In genomic region chr1:188919946-188920345, GRCm38 (mm10) we compare ENCODE assay signal across 26 mouse cellular contexts.
DNase-seq lines count a peak whose midpoint lies in the region; ATAC-seq and TF ChIP-seq lines count a peak whose summit lies in the region.
"Had no signal": no experiment of that assay in that cellular context is flagged by ENCODE, and none has a peak within 500 bp of the region (broad histone marks: within the 10 kb centered on the region; RNA-seq: fewer than 3 reads in every experiment).

No protein-coding gene starts in this region.

- WGBS in hindbrain, postnatal 0 days: 33% methylated on average over 1 of the region's 1 CpGs
- WGBS in hindbrain, embryonic 10.5 days: 68% methylated on average over 1 of the region's 1 CpGs

- H3K9ac ChIP-seq in hindbrain, postnatal 0 days (replicated peaks; ENCODE audit: low read length): no peak overlapping the region
- H3K9ac ChIP-seq: forebrain, embryonic 15.5 days; heart, embryonic 15.5 days; hindbrain, embryonic 15.5 days; intestine, embryonic 15.5 days; liver, embryonic 13.5 days; lung, embryonic 14.5 days; neural tube, embryonic 15.5 days had no signal

- no peak overlapping the region for H3K4me2 ChIP-seq in hindbrain, postnatal 0 days (ENCODE audit: low read depth, low read length)
- H3K4me2 ChIP-seq: forebrain, embryonic 15.5 days; heart, embryonic 15.5 days; hindbrain, embryonic 15.5 days; intestine, embryonic 15.5 days; liver, embryonic 13.5 days; lung, embryonic 14.5 days; neural tube, embryonic 15.5 days had no signal

- H3K27me3 ChIP-seq in hindbrain, postnatal 0 days (ENCODE audit: insufficient read depth, low read length): no peaks in the 10 kb centered on the region
- H3K27me3 ChIP-seq in hindbrain, embryonic 10.5 days (ENCODE audit: insufficient read depth, poor library complexity, severe bottlenecking): no peaks in the 10 kb centered on the region
- H3K27me3 ChIP-seq: forebrain, embryonic 15.5 days; heart, embryonic 15.5 days; hindbrain, embryonic 15.5 days; intestine, embryonic 15.5 days; liver, embryonic 13.5 days; megakaryocyte, embryonic 14.5 days had no signal

- peak; percentile 6 for DNase-seq in hindbrain, postnatal 0 days (ENCODE audit: low spot score)
- no peak for DNase-seq in hindbrain, embryonic 10.5 days (ENCODE audit: low spot score)
- peak; percentile 4 to 7 for DNase-seq in right cerebral cortex, postnatal 36 days (ENCODE audit: low spot score in 2 of 2)
- DNase-seq in right cerebral cortex, postnatal 25 days: no peak
- peak; percentile 77 for DNase-seq in brain, adult 2 months (ENCODE audit: low read depth, low spot score)
- DNase-seq in telencephalon, adult 2 months (ENCODE audit: low read depth, low spot score): peak; percentile 36
- DNase-seq in layer of hippocampus, adult 11-12 months (ENCODE audit: low spot score): no peak
- DNase-seq: adrenal gland, postnatal 14 days; cerebellum, adult 11 months; cerebellum, adult 9-11 months; gastrocnemius, adult 2 months; heart, postnatal 4 days; kidney, adult 9 months; kidney, postnatal 25 days; liver, embryonic 13.5 days; lung, embryonic 14.5 days; midbrain, embryonic 14.5 days; spleen, adult 18-20 months; thymus, adult 18-20 months; thymus, postnatal 4 days had no signal

- H3K4me3 ChIP-seq in hindbrain, postnatal 0 days (ENCODE audit: low read length): no peak overlapping the region
- H3K4me3 ChIP-seq in hindbrain, embryonic 10.5 days: no peak overlapping the region
- H3K4me3 ChIP-seq: forebrain, embryonic 15.5 days; gastrocnemius, adult 2 months; heart, embryonic 15.5 days; hindbrain, embryonic 15.5 days; intestine, embryonic 15.5 days; liver, embryonic 13.5 days; megakaryocyte, embryonic 14.5 days; neural tube, embryonic 15.5 days had no signal

- no peak for ATAC-seq in hindbrain, postnatal 0 days
- ATAC-seq: forebrain, embryonic 15.5 days; intestine, embryonic 15.5 days had no signal

- H3K27ac ChIP-seq in hindbrain, postnatal 0 days: no peak overlapping the region
- no peak overlapping the region for H3K27ac ChIP-seq in hindbrain, embryonic 10.5 days
- H3K27ac ChIP-seq: forebrain, embryonic 15.5 days; gastrocnemius, adult 2 months; heart, embryonic 15.5 days; hindbrain, embryonic 15.5 days; intestine, embryonic 15.5 days; liver, embryonic 13.5 days; neural tube, embryonic 15.5 days had no signal

- no peak for TF ChIP-seq CTCF in hindbrain, postnatal 0 days (IDR thresholded peaks at IDR 0.05; ENCODE audit: low read depth)

- no peaks in the 10 kb centered on the region for H3K36me3 ChIP-seq in hindbrain, postnatal 0 days (ENCODE audit: insufficient read depth, low read length)
- H3K36me3 ChIP-seq in hindbrain, embryonic 10.5 days: no peaks in the 10 kb centered on the region
- H3K36me3 ChIP-seq: forebrain, embryonic 15.5 days; heart, embryonic 15.5 days; hindbrain, embryonic 15.5 days; intestine, embryonic 15.5 days; liver, embryonic 13.5 days; neural tube, embryonic 15.5 days had no signal

- no peaks in the 10 kb centered on the region for H3K4me1 ChIP-seq in hindbrain, postnatal 0 days (ENCODE audit: insufficient read depth, low read length)
- no peaks in the 10 kb centered on the region for H3K4me1 ChIP-seq in hindbrain, embryonic 10.5 days (replicated peaks)
- H3K4me1 ChIP-seq: forebrain, embryonic 15.5 days; heart, embryonic 15.5 days; hindbrain, embryonic 15.5 days; intestine, embryonic 15.5 days; liver, embryonic 13.5 days; megakaryocyte, embryonic 14.5 days; neural tube, embryonic 15.5 days had no signal

- H3K9me3 ChIP-seq in hindbrain, postnatal 0 days (ENCODE audit: low read length): no peaks in the 10 kb centered on the region
- 0 out of 2 replicates have a peak, but pooled peaks cover 4% of the 10 kb centered on the region for H3K9me3 ChIP-seq in hindbrain, embryonic 10.5 days
- H3K9me3 ChIP-seq: forebrain, embryonic 15.5 days; heart, embryonic 15.5 days; hindbrain, embryonic 15.5 days; intestine, embryonic 15.5 days; liver, embryonic 13.5 days; neural tube, embryonic 15.5 days had no signal

Comparison
In these comparisons a context has a peak if more than half of its experiments do, and no peak if none do; other contexts are left out.
1. DNase-seq: peak in hindbrain, postnatal 0 days (single experiment), right cerebral cortex, postnatal 36 days (2 of 2), brain, adult 2 months (single experiment) and telencephalon, adult 2 months (single experiment); none in hindbrain, embryonic 10.5 days (single experiment), right cerebral cortex, postnatal 25 days (single experiment) and layer of hippocampus, adult 11-12 months (single experiment).